Mouse (Mus musculus): Measurements from ENCODE around the gene Cdx2.

GRCm38 (mm10) chr5:147354161-147354780 lies 47.2 kb upstream of the Cdx2 start:
- TF ChIP-seq CTCF (IDR thresholded peaks at IDR 0.05; ENCODE audit: borderline replicate concordance, extremely low read depth, insufficient read depth, insufficient read length): no peak
- no peak for TF ChIP-seq POLR2A (IDR thresholded peaks at IDR 0.05; ENCODE audit: borderline replicate concordance, extremely low read depth, insufficient read depth, insufficient read length, poor library complexity, severe bottlenecking)

Measured in brain, embryonic 14.5 days (tissue).